Mouse (Mus musculus): ENCODE measurements around the gene Hoxb4.

Hoxb4 gene

DNA sequence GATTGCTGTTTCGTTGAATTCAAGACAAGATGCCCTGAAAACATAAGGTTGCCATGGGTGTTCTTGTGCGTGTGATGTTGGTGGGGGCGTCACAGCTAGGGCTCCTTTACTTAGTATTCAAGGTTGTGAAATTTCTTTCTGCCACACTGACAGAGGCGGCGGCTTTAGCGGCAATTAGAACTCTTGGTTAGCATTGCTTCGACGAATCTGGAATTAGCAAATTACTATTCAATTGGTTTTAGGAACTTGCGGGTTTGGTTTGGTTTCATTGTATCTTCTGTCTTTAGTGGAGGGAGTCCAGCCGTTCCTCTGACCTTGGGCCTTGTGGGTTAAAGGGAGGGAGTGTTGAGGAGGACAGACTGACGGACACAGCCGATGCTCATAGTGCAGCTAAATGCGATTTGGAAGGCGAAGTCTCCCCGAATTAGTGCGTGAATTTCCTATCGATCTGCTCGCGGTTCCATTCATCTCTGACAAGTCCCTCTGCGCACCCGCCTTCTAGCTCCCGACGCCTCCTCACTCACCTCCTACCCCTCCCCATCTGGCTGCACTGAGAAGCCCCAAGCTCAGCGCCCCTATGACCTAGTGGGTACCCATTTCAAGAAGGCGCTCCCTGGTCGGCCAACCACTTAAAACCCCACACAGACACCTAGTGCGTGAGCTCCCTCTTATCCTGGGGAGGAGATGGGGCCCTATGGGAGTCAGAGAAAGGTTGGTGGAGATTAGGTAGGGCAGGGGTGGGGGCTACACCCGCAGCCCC, at the start of gene Hoxb4:
TSS of gene Hoxb4 (plus strand) at position 660 of the 760 bp plus-strand sequence.
- DNase-seq: no peak

DNA sequence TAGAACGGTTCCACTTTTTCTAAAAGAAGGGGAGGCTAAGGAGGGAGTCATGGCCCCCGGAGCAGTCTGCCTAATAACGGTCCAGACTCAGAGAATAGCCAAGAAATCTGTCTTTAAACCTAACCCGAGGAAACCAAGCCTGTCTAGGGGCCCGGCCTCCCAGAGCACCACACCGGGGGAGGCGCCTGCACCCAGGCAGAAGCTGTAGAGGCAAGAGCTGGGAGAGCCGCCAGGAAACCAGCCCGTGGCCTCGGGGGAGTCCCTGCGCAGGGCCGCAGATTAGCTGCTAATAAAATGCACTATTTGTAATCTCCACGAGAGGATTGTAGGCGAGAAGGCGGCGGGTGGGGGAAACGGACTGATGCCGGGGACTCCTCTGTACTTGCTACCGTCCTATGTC, 48.2 kb upstream of the Hoxb4 start:
- peak; percentile 85 to 88 for DNase-seq

DNA sequence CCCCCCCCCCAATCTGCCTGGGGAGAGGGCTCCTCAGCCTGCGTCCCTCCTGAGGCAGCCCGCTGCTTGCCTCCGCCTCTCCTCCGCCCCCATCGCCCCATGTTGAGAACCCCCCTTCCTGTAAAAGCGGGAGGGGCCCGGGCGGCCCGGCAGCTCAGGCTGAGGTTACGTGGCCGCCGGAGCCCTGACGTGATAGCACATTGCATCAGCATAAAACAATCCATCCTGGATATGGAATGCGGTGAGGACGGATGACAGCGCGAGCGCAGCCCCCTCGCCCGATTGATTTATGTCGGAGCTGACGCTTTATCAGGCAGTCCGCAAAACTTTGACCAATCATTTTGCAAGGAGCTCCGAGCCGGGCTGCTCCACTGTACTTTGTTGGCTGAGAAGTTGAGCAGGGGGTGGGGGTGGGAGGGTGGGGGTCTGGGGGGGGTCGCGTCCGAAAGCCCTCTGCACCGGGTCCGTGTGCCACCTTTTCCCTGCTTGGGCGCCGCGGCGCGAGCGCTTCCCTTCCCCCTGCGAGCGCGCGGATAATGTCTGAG, 47.0 kb upstream of the Hoxb4 start, which contains the start of gene Hoxb9:
TSS of gene Hoxb9 (plus strand) at position 462 of the 545 bp plus-strand sequence.
- DNase-seq: peak in 1 of 2 experiments; percentile 78

- DNase-seq: peak; percentile 77 to 87
These were observed 46.5 kb upstream of the Hoxb4 start for GRCm38 (mm10) chr11:96271541-96272011.

- DNase-seq: peak in 1 of 2 experiments; percentile 73
These were observed 45.8 kb upstream of the Hoxb4 start for GRCm38 (mm10) chr11:96272024-96272921.

- DNase-seq: no peak
These were observed 43.6 kb upstream of the Hoxb4 start for GRCm38 (mm10) chr11:96274428-96274827.

GRCm38 (mm10) chr11:96275896-96276295, 42.2 kb upstream of the Hoxb4 start:
- DNase-seq: peak in 1 of 2 experiments; percentile 78

- DNase-seq: peak in 1 of 2 experiments; percentile 55
These were observed 40.7 kb upstream of the Hoxb4 start for GRCm38 (mm10) chr11:96277151-96278044.

GRCm38 (mm10) chr11:96278324-96278723, 39.7 kb upstream of the Hoxb4 start:
- peak in 1 of 2 experiments; percentile 38 for DNase-seq

DNA sequence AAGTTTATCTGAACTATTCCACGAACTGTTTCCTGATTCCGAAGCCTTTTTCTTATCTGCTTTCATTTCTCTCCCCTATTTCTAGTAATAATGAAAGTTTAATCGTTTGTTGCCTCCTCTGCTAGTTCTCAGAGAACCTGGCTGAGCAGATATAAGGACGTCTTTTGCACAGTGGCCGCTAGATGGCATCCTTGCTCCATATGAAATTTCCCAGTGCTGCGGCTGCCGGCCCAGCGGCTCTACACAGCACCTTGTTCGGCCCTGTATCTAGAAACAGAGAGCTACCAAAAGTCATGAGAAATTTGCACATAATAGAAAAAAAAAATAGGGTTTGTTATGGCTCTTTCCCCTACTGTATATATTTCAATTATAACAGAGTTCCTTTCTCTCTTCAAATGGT, 39.3 kb upstream of the Hoxb4 start:
- peak; percentile 92 to 94 for DNase-seq

GRCm38 (mm10) chr11:96279421-96280233, 38.4 kb upstream of the Hoxb4 start:
- DNase-seq: peak in 1 of 2 experiments; percentile 70

DNA sequence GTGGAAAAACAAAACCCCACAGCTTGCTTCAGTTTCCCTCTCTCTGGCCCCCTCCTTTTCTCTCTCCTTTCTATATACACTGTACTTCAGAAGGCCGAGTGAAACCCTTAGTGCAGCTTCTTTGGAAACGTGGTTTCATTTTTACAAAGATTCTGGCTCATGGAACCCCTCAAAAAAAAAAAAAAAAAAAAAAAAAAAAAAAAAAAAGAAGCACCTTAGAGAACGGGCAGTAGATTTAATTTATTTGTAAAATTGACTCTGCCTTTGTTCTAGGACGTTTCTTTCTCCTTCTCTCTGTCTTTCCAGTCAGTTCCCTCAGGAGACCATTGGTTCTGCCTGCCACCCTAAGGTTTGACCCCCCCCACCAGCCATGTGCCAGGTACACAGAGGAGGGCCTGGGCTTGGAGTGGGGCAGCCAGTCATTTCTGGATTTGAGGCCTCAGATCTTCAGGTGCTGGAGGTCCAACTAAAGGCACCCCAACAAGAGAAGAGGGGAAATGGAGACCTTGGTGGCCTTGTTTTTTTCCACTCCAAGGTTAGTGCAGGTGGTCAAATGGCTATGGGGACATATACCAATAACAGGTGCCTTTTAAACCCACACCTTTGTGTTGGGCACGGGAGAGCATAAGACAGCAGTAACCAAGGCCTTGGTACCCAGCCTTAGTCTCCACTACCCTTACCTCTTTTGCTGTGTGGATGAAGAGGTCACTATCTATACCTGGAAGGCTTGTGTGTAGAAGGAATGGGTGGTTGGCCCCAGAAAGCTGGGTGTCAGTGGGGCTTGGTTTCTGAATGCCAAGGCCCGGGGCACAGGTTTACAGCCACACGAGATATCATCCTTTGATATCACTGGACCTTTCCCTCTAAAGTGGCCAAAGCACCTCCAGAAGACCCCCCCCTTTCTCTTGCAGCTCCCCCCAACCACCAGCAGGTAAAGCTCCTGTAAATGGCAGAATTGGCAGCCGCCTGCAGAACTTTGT, 37.4 kb upstream of the Hoxb4 start:
- DNase-seq: peak in 1 of 2 experiments; percentile 76

DNA sequence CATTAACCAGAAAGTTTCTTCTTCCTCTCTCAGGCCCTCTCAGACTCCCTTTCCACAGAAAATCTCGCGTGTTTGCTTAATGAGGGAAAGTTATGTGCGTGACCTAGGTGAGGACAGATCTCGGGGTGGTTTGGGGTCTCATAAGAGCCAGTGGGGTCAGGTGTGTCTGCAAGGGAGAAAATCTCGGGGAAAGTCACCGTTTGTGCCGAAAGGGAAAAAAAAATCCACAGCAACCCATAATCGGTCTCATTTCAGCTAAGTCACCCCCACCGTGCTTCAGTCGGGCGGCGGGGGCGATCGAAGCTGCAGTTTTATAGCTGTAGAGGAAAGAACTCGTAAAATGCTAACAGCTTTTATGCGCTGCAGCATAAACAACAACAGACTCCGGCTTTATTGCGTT, 36.7 kb upstream of the Hoxb4 start:
- DNase-seq: peak in 1 of 2 experiments; percentile 60

GRCm38 (mm10) chr11:96281855-96282570, 36.1 kb upstream of the Hoxb4 start, which contains the start of gene Hoxb8:
Gene Hoxb8 (plus strand): TSS chr11:96281905.
- DNase-seq: peak in 1 of 2 experiments; percentile 64

GRCm38 (mm10) chr11:96282795-96283430, 35.2 kb upstream of the Hoxb4 start:
- peak in 1 of 2 experiments; percentile 64 for DNase-seq

- peak in 1 of 2 experiments; percentile 77 for DNase-seq
These were observed 33.9 kb upstream of the Hoxb4 start for GRCm38 (mm10) chr11:96284041-96284749.

All from kidney, postnatal 36 days (tissue).